In the genomic region with DNA sequence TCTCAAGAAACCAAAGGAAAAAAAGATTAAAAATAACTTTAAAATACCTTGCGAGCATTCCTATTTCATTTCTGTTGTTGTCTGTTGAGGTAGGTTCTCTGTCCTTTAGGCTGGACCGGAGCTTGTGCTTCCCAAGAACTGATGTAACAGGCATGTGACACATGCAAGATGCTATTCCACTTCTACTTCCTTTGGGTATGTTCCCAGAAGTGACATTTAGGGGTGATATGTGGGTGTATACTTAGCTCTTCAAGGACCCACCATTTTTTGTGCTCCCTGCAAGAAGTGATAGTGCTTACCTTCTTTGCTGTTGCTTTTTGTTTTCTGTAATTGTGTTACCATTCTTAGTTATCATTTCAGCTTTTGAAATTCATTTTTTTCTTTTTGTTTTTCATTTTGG, we compare ENCODE assay signal across 20 mouse cellular contexts.
DNase-seq lines count a peak whose midpoint lies in the region; ATAC-seq lines count a peak whose summit lies in the region.
"Had no signal": no experiment of that assay in that cellular context is flagged by ENCODE, and none has a peak within 500 bp of the region (broad histone marks: within the 10 kb centered on the region; RNA-seq: fewer than 3 reads in every experiment).

No protein-coding gene starts in this region.

- H3K4me2 ChIP-seq in forebrain, embryonic 13.5 days, result no peak overlapping the region

- 94% methylated on average over 2 of the region's 2 CpGs for WGBS in forebrain, embryonic 13.5 days

- ATAC-seq in frontal cortex, adult (ENCODE audit: low TSS enrichment), result peak; percentile 80
- ATAC-seq in forebrain, embryonic 13.5 days, result no peak
- ATAC-seq: activated CD4-positive, CD25-positive, alpha-beta regulatory T cell, adult 4 months; CD4-positive, CD25-positive, alpha-beta regulatory T cell, adult 4 months; Patski had no signal

- no peak for DNase-seq in frontal cortex, postnatal 14 days (ENCODE audit: low spot score in 2 of 2)
- DNase-seq in brain, adult 2 months (ENCODE audit: low read depth, low spot score), result peak; percentile 52
- DNase-seq: adrenal gland, adult 2 months; adrenal gland, adult 8-10 months; adrenal gland, postnatal 10 days; adrenal gland, postnatal 14 days; adrenal gland, postnatal 25 days; adrenal gland, postnatal 36 days; B cell, adult 2 months; cerebellum, adult 11 months; cerebellum, adult 11-12 months; cerebellum, adult 18-20 months; cerebellum, adult 2 months had no signal

- no peaks in the 10 kb centered on the region for H3K9me3 ChIP-seq in forebrain, embryonic 13.5 days (replicated peaks)
- H3K9me3 ChIP-seq: G1E had no signal

- no peak overlapping the region for H3K4me3 ChIP-seq in forebrain, embryonic 13.5 days

- H3K27me3 ChIP-seq in forebrain, embryonic 13.5 days, result no peaks in the 10 kb centered on the region
- H3K27me3 ChIP-seq: CH12.LX had no signal

- H3K27ac ChIP-seq in forebrain, embryonic 13.5 days, result no peak overlapping the region

- no peaks in the 10 kb centered on the region for H3K36me3 ChIP-seq in forebrain, embryonic 13.5 days (ENCODE audit: poor library complexity, severe bottlenecking)
- H3K36me3 ChIP-seq: G1E had no signal

- H3K4me1 ChIP-seq in forebrain, embryonic 13.5 days, result no peaks in the 10 kb centered on the region

- H3K9ac ChIP-seq in forebrain, embryonic 13.5 days, result no peak overlapping the region
